Mouse (Mus musculus) brown adipose tissue, adult 24 weeks (tissue): Measurements from ENCODE around the gene Draxin. TPM values are rescaled to one million over a fixed set of nuclear protein-coding genes. Genes with fewer than 3 reads are reported as not detected.
"Not testable (repeated sequence)": the region's sequence is repeated elsewhere in the genome, so short reads cannot be mapped to it uniquely, and the experiment has no call there.

Source experiments
- H3K27ac ChIP-seq: fragments of 200-500 bp; replicated peaks from 2 replicates; pipeline ENCODE4 v1.5.1; 2012; ENCODE audit warnings: low read depth, mild to moderate bottlenecking, low read length
- H3K4me1 ChIP-seq: fragments of 200-500 bp; 2 replicates; pipeline ENCODE4 v1.6.1; 2012; ENCODE audit warnings: low read length, mixed read lengths; ENCODE audit not compliant: control insufficient read depth, insufficient read depth, insufficient read length
- H3K4me3 ChIP-seq: fragments of 200-500 bp; 2 replicates; pipeline ENCODE4 v1.5.1; 2012; ENCODE audit warnings: low read depth, mild to moderate bottlenecking, low read length, moderate library complexity; ENCODE audit not compliant: insufficient read depth
- polyA plus RNA-seq: library from polyadenylated mRNA; stranded (reverse); fragments of >200 nt; gene quantifications from 2 replicates; pipeline ENCODE4 v1.2.4, GENCODE M21; 2012; ENCODE audit not compliant: missing spikeins, insufficient read depth, insufficient read length

The Draxin gene
- not detected in 2 replicates for polyA plus RNA-seq

DNA sequence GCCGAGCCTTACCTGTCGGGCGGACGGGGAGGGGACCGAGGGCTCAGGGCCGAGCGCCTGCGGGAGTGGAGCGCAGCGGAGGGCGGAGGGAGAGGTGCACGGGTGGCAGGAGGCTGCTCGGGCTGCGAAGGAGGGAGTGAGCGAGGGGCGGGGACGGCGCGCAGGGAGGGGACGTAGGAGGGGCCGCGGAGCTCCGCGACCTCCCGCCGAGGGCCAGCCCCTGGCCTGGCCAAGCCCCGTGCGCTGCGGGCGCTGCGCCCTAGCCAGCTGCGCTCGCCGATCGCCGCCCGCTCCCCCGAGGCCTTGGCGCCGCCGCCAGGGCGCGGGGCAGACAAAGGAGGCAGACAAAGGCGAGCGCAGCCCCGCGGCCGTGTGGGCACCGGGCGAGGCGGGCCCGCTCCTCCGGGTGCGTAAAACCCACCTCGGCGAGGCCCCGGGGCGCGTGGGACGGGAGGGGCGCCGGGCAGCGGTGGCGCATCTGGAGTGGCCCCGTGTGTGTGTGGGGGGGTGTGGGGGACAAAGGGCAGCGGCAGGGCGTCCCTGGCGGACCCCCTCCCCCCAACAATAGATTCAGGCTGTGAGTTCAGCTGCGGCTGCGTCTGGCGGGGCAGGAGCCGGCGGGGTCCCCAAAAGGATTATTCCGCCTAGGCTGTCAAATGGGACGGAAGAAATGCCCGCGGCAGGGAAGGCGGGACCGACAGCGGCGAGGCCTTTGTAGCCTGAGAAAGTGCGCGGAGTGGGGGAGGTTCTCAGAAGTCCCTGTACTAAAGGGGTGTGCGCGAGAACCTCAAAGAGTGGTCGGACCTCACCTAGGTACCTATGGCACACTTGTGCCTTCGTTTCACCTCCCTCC is at the start of gene Draxin:
Draxin (minus strand) TSS at position 138 of the 853 bp plus-strand sequence.
- no peak within 1 kb of the TSS for H3K27ac ChIP-seq
- H3K4me3 ChIP-seq: no peak within 1 kb of the TSS
- no peaks in the 10 kb centered on the region for H3K4me1 ChIP-seq

GRCm38 (mm10) chr4:148177716-148178115 is 47.2 kb upstream of the Draxin start:
- Histone ChIP-seq H3K4me1 (no peaks in the 10 kb centered on the region), H3K4me3 (no peak overlapping the region), H3K27ac (no peak overlapping the region)

- H3K4me1 ChIP-seq, H3K27ac ChIP-seq, H3K4me3 ChIP-seq: not testable (repeated sequence)
Observed at GRCm38 (mm10) chr4:148176603-148177002, 46.1 kb upstream of the Draxin start.

- H3K4me3 ChIP-seq: no peak overlapping the region
- H3K4me1 ChIP-seq: no peaks in the 10 kb centered on the region
- no peak overlapping the region for H3K27ac ChIP-seq
Observed at GRCm38 (mm10) chr4:148174495-148174862, 44.0 kb upstream of the Draxin start.

DNA sequence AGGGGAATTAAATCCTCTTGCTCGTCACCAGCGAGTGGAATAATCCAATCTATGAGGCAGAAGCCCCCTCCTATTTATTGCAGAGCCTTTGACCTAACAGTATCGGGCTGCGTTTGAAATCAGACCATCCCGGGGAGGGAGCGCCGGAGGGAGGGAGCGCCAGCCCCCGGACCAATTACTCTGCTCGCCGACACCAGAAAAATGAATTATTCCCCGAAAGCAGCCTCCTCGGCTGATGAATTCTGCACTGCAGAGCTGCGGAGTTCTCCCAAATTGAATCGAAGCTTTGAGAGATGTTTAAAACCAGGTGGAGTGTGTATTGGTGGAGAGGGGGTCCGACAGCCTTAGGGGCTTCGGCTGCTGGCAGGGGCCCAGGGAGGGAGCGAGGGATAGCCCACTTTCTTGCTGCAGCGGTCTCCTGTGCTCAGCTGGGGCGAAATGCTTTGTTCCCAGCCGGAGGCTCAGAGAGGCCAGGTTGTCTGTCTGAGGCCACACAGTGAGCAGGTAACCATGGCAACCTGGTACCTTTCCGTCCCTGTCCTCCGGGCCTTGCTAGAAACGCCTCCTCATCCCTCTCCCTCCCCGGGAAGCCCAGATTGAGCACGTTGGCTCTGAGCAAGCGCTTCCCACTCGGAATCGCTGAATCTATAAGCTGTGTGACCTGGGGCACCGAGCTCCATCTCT is 43.5 kb upstream of the Draxin start:
- H3K4me3 ChIP-seq: no peak overlapping the region
- H3K27ac ChIP-seq: no peak overlapping the region
- H3K4me1 ChIP-seq: no peaks in the 10 kb centered on the region

DNA sequence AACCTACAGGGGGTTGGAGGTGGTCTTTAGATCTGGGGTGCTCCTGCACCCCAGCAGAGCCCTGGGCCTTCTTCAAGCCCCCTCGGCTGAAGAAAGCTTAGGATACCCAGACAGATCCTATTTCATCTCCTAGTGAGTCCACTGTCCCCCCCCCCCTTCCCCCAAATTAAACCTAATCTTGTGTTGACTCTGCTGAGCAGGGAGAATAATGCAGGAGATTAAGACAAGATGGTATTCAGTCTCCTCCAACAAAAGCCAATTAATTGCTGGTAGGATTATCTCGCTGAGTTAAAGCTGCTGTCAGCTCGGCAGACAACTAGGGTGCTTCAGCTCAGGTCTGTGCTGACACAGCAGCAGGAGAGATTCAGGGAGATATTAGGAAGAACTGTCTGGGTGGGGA is 40.8 kb upstream of the Draxin start:
- no peak overlapping the region for H3K4me3 ChIP-seq
- H3K4me1 ChIP-seq: peaks cover 2% of the 10 kb centered on the region; the same call in 1 of the 2 replicates
- H3K27ac ChIP-seq: no peak overlapping the region

DNA sequence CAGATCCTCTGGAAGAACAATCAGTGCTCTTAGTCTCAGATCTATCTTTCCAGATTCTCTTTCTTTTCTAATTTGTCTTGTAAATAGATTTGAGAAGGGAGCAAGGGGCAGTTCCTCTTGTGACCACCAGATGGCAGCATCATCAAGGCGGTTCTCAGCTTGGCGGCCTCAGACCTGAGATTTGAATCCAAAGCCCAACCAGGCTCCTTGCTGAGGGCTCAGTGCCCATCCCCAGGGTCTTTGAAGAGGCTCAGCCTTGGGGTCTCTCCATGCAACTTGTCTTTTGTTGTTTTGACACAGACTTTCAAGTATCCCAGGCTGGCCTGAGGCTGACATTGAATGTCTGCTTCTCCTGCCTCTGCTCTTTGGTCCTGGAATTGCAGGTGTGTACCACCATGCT is 40.3 kb upstream of the Draxin start:
- Histone ChIP-seq H3K4me1 (peaks cover 2% of the 10 kb centered on the region; the same call in 1 of the 2 replicates), H3K27ac (no peak overlapping the region), H3K4me3 (no peak overlapping the region)

- Histone ChIP-seq H3K4me1 (peaks cover 2% of the 10 kb centered on the region; the same call in 1 of the 2 replicates), H3K4me3 (no peak overlapping the region), H3K27ac (no peak overlapping the region)
Observed at GRCm38 (mm10) chr4:148169586-148169985, 39.1 kb upstream of the Draxin start.

- no peak overlapping the region for H3K27ac ChIP-seq
- H3K4me1 ChIP-seq: peaks cover 2% of the 10 kb centered on the region; the same call in 1 of the 2 replicates
Observed at GRCm38 (mm10) chr4:148168287-148168686, 37.8 kb upstream of the Draxin start.

DNA sequence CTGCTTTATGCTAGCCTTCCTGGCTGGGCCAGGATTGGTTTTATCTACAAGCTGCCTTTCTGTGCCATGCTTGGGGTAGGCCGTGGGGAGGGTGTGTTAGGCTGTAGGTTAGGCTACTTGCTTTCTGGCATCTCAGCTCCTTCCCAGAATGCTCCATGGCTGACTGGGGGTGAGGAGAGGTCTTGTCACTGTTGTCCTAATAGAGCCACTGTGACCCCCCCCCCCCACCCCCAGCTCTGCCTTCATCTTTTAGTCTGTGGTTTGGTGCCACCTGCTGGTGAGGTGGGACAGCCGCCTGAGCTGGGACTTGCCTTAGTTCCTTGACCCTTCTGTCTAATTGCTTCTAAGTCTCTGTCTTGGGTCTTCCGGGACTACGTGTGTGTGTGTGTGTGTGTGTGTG is 36.5 kb upstream of the Draxin start:
- peaks cover 2% of the 10 kb centered on the region; the same call in 1 of the 2 replicates for H3K4me1 ChIP-seq
- no peak overlapping the region for H3K27ac ChIP-seq
- H3K4me3 ChIP-seq: no peak overlapping the region

More at GRCm38 (mm10) chr4:148168287-148168686, 37.8 kb upstream of the Draxin start:
- no peak overlapping the region for H3K4me3 ChIP-seq

- H3K4me1 ChIP-seq: peaks cover 2% of the 10 kb centered on the region; the same call in 1 of the 2 replicates
- H3K27ac ChIP-seq: no peak overlapping the region
- H3K4me3 ChIP-seq: no peak overlapping the region
Observed at GRCm38 (mm10) chr4:148166431-148166830, 35.9 kb upstream of the Draxin start.

DNA sequence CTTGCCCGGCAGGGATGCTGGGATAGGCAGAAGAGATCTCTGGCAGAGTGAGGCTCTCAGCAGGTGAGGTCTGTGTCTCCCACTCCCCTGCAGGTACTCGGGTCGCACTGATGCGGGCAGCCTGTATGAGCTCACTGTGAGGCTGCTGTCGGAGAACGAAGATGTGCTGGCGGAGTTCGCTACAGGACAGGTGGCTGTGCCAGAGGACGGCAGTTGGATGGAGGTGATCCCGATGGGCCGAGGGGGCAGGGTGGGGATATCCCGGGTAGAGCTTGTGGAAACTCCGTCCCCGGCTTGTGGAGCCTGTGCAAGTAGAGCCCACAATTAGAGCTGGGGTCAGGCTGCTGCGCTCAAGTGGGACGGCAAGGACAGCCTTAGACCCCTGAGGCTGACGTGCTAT is 35.1 kb upstream of the Draxin start:
- Histone ChIP-seq H3K4me3 (no peak overlapping the region), H3K27ac (no peak overlapping the region), H3K4me1 (peaks cover 2% of the 10 kb centered on the region; the same call in 1 of the 2 replicates)

GRCm38 (mm10) chr4:148164461-148164860 is 34.0 kb upstream of the Draxin start:
- H3K4me1 ChIP-seq: peaks cover 2% of the 10 kb centered on the region; the same call in 1 of the 2 replicates
- H3K27ac ChIP-seq: no peak overlapping the region
- peak overlapping the region; percentile 22; the same call in 1 of the 2 replicates for H3K4me3 ChIP-seq

- H3K4me1 ChIP-seq: peaks cover 2% of the 10 kb centered on the region; the same call in 1 of the 2 replicates
- H3K4me3 ChIP-seq: peak overlapping the region; percentile 22
- no peak overlapping the region for H3K27ac ChIP-seq
Observed at GRCm38 (mm10) chr4:148164002-148164439, 33.5 kb upstream of the Draxin start.
